Mouse (Mus musculus) cerebellum, adult 2 months (tissue): ENCODE results near the gene Pcyt2. TPM values are rescaled to one million over a fixed set of nuclear protein-coding genes. Genes with fewer than 3 reads are reported as not detected.
"Not testable (repeated sequence)": the region's sequence is repeated elsewhere in the genome, so short reads cannot be mapped to it uniquely, and the experiment has no call there.

ENCODE experiments used
- DNase-seq, 2 experiments: peaks; one replicate each; pipeline ENCODE4 v3.0.0; 2021
- H3K27ac ChIP-seq: fragments of 200-500 bp; 2 replicates; pipeline ENCODE4 v1.5.1; 2012; ENCODE audit warnings: low read length, control low read depth, inconsistent platforms; ENCODE audit not compliant: insufficient read depth
- H3K27me3 ChIP-seq: fragments of 200-500 bp; 2 replicates; pipeline ENCODE4 v1.6.1; 2012; ENCODE audit warnings: inconsistent platforms, mild to moderate bottlenecking, low read length, moderate library complexity; ENCODE audit not compliant: control insufficient read depth, insufficient read depth
- H3K4me1 ChIP-seq: fragments of 200-500 bp; 2 replicates; pipeline ENCODE4 v1.6.1; 2011; ENCODE audit warnings: low read length; ENCODE audit not compliant: control insufficient read depth, insufficient read depth
- H3K4me3 ChIP-seq: fragments of 200-500 bp; replicated peaks from 2 replicates; pipeline ENCODE3; 2011; ENCODE audit warnings: mild to moderate bottlenecking, low read depth, low read length, control low read depth; ENCODE audit not compliant: insufficient read depth
- CTCF ChIP-seq: fragments of 200-500 bp; IDR thresholded peaks from 2 replicates; pipeline ENCODE4 v1.5.1; 2011; ENCODE audit warnings: low read depth, mild to moderate bottlenecking, control low read depth, low read length, moderate library complexity, borderline replicate concordance; ENCODE audit not compliant: insufficient read depth
- POLR2A ChIP-seq: fragments of 200-500 bp; IDR thresholded peaks from 2 replicates; pipeline ENCODE4 v1.6.1; 2011; ENCODE audit warnings: low read length, control low read depth, borderline replicate concordance; ENCODE audit not compliant: insufficient read depth
- whole genome bisulfite sequencing: fragments of 180-500 bp; shearing (Covaris S2); methylation state at CpG from one replicate; pipeline ENCODE4 v1.1.7; 2018; 5-methylcytosine and 5-hydroxymethylcytosine counted together
- polyA plus RNA-seq: library from polyadenylated mRNA; depleted of rRNA; stranded (reverse); fragments of >200 nt; gene quantifications from 2 replicates; pipeline ENCODE4 v1.2.3, GENCODE M21; 2012

Gene Pcyt2
- polyA plus RNA-seq, 1 experiment = 403 TPM

GRCm38 (mm10) chr11:120598990-120599549 lies 18.7 kb downstream of the Pcyt2 start:
- WGBS = 26% methylated on average over 17 of the region's 17 CpGs
- Histone ChIP-seq H3K4me3 (peak overlapping the region; percentile 81), H3K27me3 (no peaks in the 10 kb centered on the region), H3K27ac (no peak overlapping the region), H3K4me1 (peaks cover 12% of the 10 kb centered on the region)
- peak in 1 of 2 experiments; percentile 19 for DNase-seq
- no peak for TF ChIP-seq CTCF
- TF ChIP-seq POLR2A = no peak

GRCm38 (mm10) chr11:120598283-120598989 lies 19.3 kb downstream of the Pcyt2 start, which contains the start of the genes Alyref and Anapc11:
TSS of gene Alyref (minus strand) at chr11:120598365.
TSS of gene Anapc11 (plus strand) at chr11:120598421.
- Histone ChIP-seq H3K4me1 (peaks cover 12% of the 10 kb centered on the region), H3K4me3 (peak within 1 kb of the TSS; percentile 81), H3K27me3 (no peaks in the 10 kb centered on the region), H3K27ac (0 out of 2 replicates have a peak within 1 kb of the TSS, but pooled peaks have one; percentile 50)
- peak; percentile 92 to 95 for DNase-seq
- WGBS = under 1% methylated on average over 87 of the region's 88 CpGs
- TF ChIP-seq POLR2A (no peak; the same call in 1 of the 2 replicates), CTCF (no peak)

- Histone ChIP-seq H3K27me3 (no peaks in the 10 kb centered on the region), H3K4me3 (peak overlapping the region; percentile 66), H3K4me1 (peaks cover 12% of the 10 kb centered on the region), H3K27ac (0 out of 2 replicates have a peak overlapping the region, but pooled peaks have one; percentile 46)
- TF ChIP-seq POLR2A (no peak), CTCF (no peak)
- WGBS = 2% methylated on average over 99 of the region's 99 CpGs
- DNase-seq = peak in 1 of 2 experiments; percentile 33
Observed at GRCm38 (mm10) chr11:120597240-120598235, 20.2 kb downstream of the Pcyt2 start.

DNA sequence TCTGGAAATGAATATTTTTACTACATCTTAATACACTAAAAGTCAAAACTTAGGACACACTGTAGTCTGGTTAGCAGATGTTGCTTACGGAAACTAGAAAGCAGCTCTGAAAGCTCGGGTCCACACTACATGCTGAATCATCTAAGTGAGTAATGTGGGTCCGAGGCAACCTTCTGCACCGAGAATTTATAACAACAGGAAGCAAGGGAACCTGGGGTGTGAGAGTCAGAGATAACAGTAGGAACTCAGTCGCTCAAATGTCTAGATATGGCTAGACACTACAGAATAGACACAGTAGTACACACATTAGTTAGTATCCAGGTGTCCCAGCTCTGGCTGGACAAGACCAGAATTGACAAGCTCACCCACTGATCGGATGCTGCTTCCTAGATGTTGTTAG lies 29.2 kb downstream of the Pcyt2 start:
- no peak overlapping the region for H3K27ac ChIP-seq
- TF ChIP-seq CTCF = no peak
- TF ChIP-seq POLR2A = no peak
- H3K27me3 ChIP-seq = no peaks in the 10 kb centered on the region
- H3K4me3 ChIP-seq = no peak overlapping the region
- DNase-seq = no peak
- 94% methylated on average over 6 of the region's 6 CpGs for WGBS
- no peaks in the 10 kb centered on the region for H3K4me1 ChIP-seq

DNA sequence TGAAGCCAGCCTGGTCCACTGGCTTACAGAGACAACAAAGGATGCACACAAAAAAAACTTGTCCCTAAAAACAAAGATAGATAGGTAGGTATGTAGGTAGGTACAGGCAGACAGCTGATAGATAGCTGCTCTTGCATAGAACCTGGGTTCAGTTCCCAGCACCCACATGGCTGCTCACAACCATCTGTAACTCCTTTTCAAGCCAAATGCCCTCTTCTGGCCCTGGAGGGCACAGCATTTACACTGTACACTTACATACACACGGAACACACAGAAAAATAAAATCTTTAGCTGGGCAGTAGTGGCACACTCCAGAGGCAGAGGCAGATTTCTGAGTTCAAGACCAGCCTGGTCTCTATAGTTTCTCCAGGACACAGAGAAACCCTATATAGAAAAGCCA lies 33.8 kb downstream of the Pcyt2 start:
- Histone ChIP-seq H3K4me3 (no peak overlapping the region), H3K27ac (no peak overlapping the region), H3K27me3 (no peaks in the 10 kb centered on the region), H3K4me1 (peaks cover 13% of the 10 kb centered on the region)
- TF ChIP-seq POLR2A (no peak), CTCF (no peak)
- DNase-seq = no peak
- WGBS = 94% methylated on average over 1 of the region's 1 CpGs

DNA sequence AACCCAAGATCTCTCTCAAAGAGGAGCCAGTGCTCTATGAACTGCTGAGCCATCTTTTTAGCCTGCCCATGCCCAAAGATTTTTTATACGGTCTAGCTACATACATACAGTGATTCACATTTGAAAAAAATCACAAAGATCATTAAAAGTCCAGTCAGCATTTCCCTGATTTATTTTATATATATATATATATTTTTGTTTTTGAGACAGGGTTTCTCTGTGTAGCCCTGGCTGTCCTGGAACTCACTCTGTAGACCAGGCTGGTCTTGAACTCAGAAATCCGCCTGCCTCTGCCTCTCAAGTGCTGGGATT lies 34.8 kb downstream of the Pcyt2 start:
- H3K27me3 ChIP-seq, DNase-seq, H3K27ac ChIP-seq, H3K4me3 ChIP-seq: not testable (repeated sequence)
- WGBS = 91% methylated on average over 2 of the region's 2 CpGs
- peaks cover 13% of the 10 kb centered on the region for H3K4me1 ChIP-seq

- TF ChIP-seq CTCF (peak; percentile 37; the same call in 1 of the 2 replicates), POLR2A (no peak)
- 65% methylated on average over 8 of the region's 8 CpGs for WGBS
- no peaks in the 10 kb centered on the region for H3K27me3 ChIP-seq
- H3K27ac ChIP-seq = peak overlapping the region; percentile 88
- DNase-seq = peak in 1 of 2 experiments; percentile 31
- peak overlapping the region; percentile 73 for H3K4me3 ChIP-seq
- peaks cover 13% of the 10 kb centered on the region for H3K4me1 ChIP-seq
Observed at GRCm38 (mm10) chr11:120582268-120582981, 35.3 kb downstream of the Pcyt2 start.
